Mouse (Mus musculus) forebrain, embryonic 15.5 days (tissue): ENCODE measurements around the gene Ugt1a2. TPM values are rescaled to one million over a fixed set of nuclear protein-coding genes. Genes with fewer than 3 reads are reported as not detected.

ENCODE experiments used
- ATAC-seq: fragments of 200-750 bp; cut with Nextera tagmentation; replicated peaks from 2 replicates; pipeline ENCODE4 v1.8.0; 2017; ENCODE audit warnings: mild to moderate bottlenecking, moderate TSS enrichment, moderate library complexity
- H3K27ac ChIP-seq: fragments of 300-500 bp; sonication (generic); replicated peaks from 2 replicates; pipeline ENCODE4 v1.5.1; 2015; ENCODE audit warnings: mild to moderate bottlenecking, inconsistent platforms
- H3K27me3 ChIP-seq: fragments of 300-500 bp; sonication (generic); 2 replicates; pipeline ENCODE4 v1.6.1; 2015; ENCODE audit warnings: inconsistent platforms
- H3K36me3 ChIP-seq: fragments of 300-500 bp; sonication (generic); 2 replicates; pipeline ENCODE4 v1.6.1; 2015; ENCODE audit warnings: mild to moderate bottlenecking, inconsistent platforms
- H3K4me1 ChIP-seq: fragments of 300-500 bp; sonication (generic); 2 replicates; pipeline ENCODE4 v1.6.1; 2015; ENCODE audit warnings: inconsistent platforms
- H3K4me2 ChIP-seq: fragments of 300-500 bp; sonication (generic); replicated peaks from 2 replicates; pipeline ENCODE4 v1.6.1; 2015; ENCODE audit warnings: mild to moderate bottlenecking, inconsistent platforms
- H3K4me3 ChIP-seq: fragments of 300-500 bp; sonication (generic); 2 replicates; pipeline ENCODE4 v1.5.1; 2015; ENCODE audit warnings: mild to moderate bottlenecking, inconsistent platforms
- H3K9ac ChIP-seq: fragments of 300-500 bp; sonication (generic); replicated peaks from 2 replicates; pipeline ENCODE4 v1.6.1; 2015; ENCODE audit warnings: mild to moderate bottlenecking, inconsistent platforms
- H3K9me3 ChIP-seq: fragments of 300-500 bp; sonication (generic); 2 replicates; pipeline ENCODE4 v1.6.1; 2016; ENCODE audit warnings: inconsistent platforms
- WGBS: fragments of 180-500 bp; shearing (Covaris S2); methylation state at CpG from one replicate; pipeline ENCODE4 v1.1.7; 2015; ENCODE audit warnings: mixed read lengths; 5-methylcytosine and 5-hydroxymethylcytosine counted together
- polyA plus RNA-seq: library from polyadenylated mRNA; unstranded; fragments of >200 nt; fragmentation: Nextera tagmentation; extraction: Ambion mirVana; gene quantifications from 2 replicates; pipeline ENCODE4 v1.2.1, GENCODE M21; 2015

Gene Ugt1a2
- polyA plus RNA-seq, 1 experiment from 2014 or later, result not detected

GRCm38 (mm10) chr1:88263778-88264177 lies 63.4 kb downstream of the Ugt1a2 start:
- no peak overlapping the region for H3K27ac ChIP-seq
- H3K4me2 ChIP-seq, result no peak overlapping the region
- H3K9me3 ChIP-seq, result no peaks in the 10 kb centered on the region
- H3K4me3 ChIP-seq, result no peak overlapping the region
- no peaks in the 10 kb centered on the region for H3K4me1 ChIP-seq
- no peak overlapping the region for H3K9ac ChIP-seq
- ATAC-seq, result no peak
- WGBS, result 91% methylated on average over 5 of the region's 5 CpGs
- peaks cover 86% of the 10 kb centered on the region for H3K36me3 ChIP-seq
- no peaks in the 10 kb centered on the region for H3K27me3 ChIP-seq

- no peaks in the 10 kb centered on the region for H3K9me3 ChIP-seq
- no peaks in the 10 kb centered on the region for H3K27me3 ChIP-seq
- H3K36me3 ChIP-seq, result peaks cover 92% of the 10 kb centered on the region
- no peak overlapping the region for H3K9ac ChIP-seq
- no peak overlapping the region for H3K27ac ChIP-seq
- H3K4me3 ChIP-seq, result no peak overlapping the region
- H3K4me2 ChIP-seq, result no peak overlapping the region
- WGBS, result 92% methylated on average over 7 of the region's 7 CpGs
- no peak for ATAC-seq
- no peaks in the 10 kb centered on the region for H3K4me1 ChIP-seq
Observed at GRCm38 (mm10) chr1:88264237-88264868, 64.0 kb downstream of the Ugt1a2 start.

GRCm38 (mm10) chr1:88264869-88265240 lies 64.5 kb downstream of the Ugt1a2 start:
- no peak overlapping the region for H3K4me3 ChIP-seq
- no peaks in the 10 kb centered on the region for H3K9me3 ChIP-seq
- no peak overlapping the region for H3K27ac ChIP-seq
- H3K4me1 ChIP-seq, result no peaks in the 10 kb centered on the region
- H3K4me2 ChIP-seq, result no peak overlapping the region
- no peak overlapping the region for H3K9ac ChIP-seq
- ATAC-seq, result no peak
- H3K36me3 ChIP-seq, result peaks cover 93% of the 10 kb centered on the region
- H3K27me3 ChIP-seq, result no peaks in the 10 kb centered on the region
- 78% methylated on average over 4 of the region's 4 CpGs for WGBS

- no peak for ATAC-seq
- H3K4me1 ChIP-seq, result no peaks in the 10 kb centered on the region
- H3K27ac ChIP-seq, result no peak overlapping the region
- H3K4me3 ChIP-seq, result no peak overlapping the region
- peaks cover 88% of the 10 kb centered on the region for H3K36me3 ChIP-seq
- whole genome bisulfite sequencing, result 90% methylated on average over 13 of the region's 13 CpGs
- no peaks in the 10 kb centered on the region for H3K27me3 ChIP-seq
- H3K9me3 ChIP-seq, result no peaks in the 10 kb centered on the region
- H3K4me2 ChIP-seq, result no peak overlapping the region
- H3K9ac ChIP-seq, result no peak overlapping the region
Observed at GRCm38 (mm10) chr1:88266123-88266522, 65.7 kb downstream of the Ugt1a2 start.

GRCm38 (mm10) chr1:88267489-88267888 lies 67.1 kb downstream of the Ugt1a2 start:
- Histone ChIP-seq H3K4me3 (no peak overlapping the region), H3K36me3 (peaks cover 81% of the 10 kb centered on the region), H3K4me2 (no peak overlapping the region), H3K9me3 (no peaks in the 10 kb centered on the region), H3K4me1 (no peaks in the 10 kb centered on the region), H3K9ac (no peak overlapping the region), H3K27ac (no peak overlapping the region), H3K27me3 (no peaks in the 10 kb centered on the region)
- no peak for ATAC-seq
- WGBS, result 94% methylated on average over 6 of the region's 6 CpGs

GRCm38 (mm10) chr1:88268070-88268469 lies 67.7 kb downstream of the Ugt1a2 start:
- ATAC-seq, result no peak
- H3K4me1 ChIP-seq, result no peaks in the 10 kb centered on the region
- no peak overlapping the region for H3K9ac ChIP-seq
- H3K4me3 ChIP-seq, result no peak overlapping the region
- H3K4me2 ChIP-seq, result no peak overlapping the region
- no peaks in the 10 kb centered on the region for H3K9me3 ChIP-seq
- no peaks in the 10 kb centered on the region for H3K27me3 ChIP-seq
- H3K27ac ChIP-seq, result no peak overlapping the region
- WGBS, result 89% methylated on average over 6 of the region's 6 CpGs
- peaks cover 80% of the 10 kb centered on the region for H3K36me3 ChIP-seq

Other genes with a start within 250 kb of the Ugt1a2 start
- gene Usp40, start 192.1 kb upstream of the Ugt1a2 start, polyA plus RNA-seq, result 26.7 and 27.2 TPM in 2 replicates
- not detected in 2 replicates for gene Ugt1a10, start 145.2 kb upstream of the Ugt1a2 start, polyA plus RNA-seq
- gene Ugt1a9, start 129.8 kb upstream of the Ugt1a2 start, polyA plus RNA-seq, result 0.15 TPM in 1 of 2 replicates, not detected in the other
- gene Ugt1a8, start 112.8 kb upstream of the Ugt1a2 start, polyA plus RNA-seq, result not detected in 2 replicates
- 0.60 and 1.1 TPM in 2 replicates for gene Ugt1a7c, start 105.5 kb upstream of the Ugt1a2 start, polyA plus RNA-seq
- gene Ugt1a6b, start 97.3 kb upstream of the Ugt1a2 start, polyA plus RNA-seq, result 2.1 and 2.3 TPM in 2 replicates
- gene Ugt1a6a, start 65.8 kb upstream of the Ugt1a2 start, polyA plus RNA-seq, result 2.3 and 4.4 TPM in 2 replicates
- not detected in 2 replicates for gene Ugt1a5, start 34.6 kb upstream of the Ugt1a2 start, polyA plus RNA-seq
- gene Dnajb3, start 5.2 kb downstream of the Ugt1a2 start, polyA plus RNA-seq, result 13.7 TPM in 2 replicates
- not detected in 2 replicates for gene Ugt1a1, start 11.4 kb downstream of the Ugt1a2 start, polyA plus RNA-seq
- gene Mroh2a, start 26.4 kb downstream of the Ugt1a2 start, polyA plus RNA-seq, result 0.73 and 0.88 TPM in 2 replicates
- gene Hjurp, start 77.0 kb downstream of the Ugt1a2 start, polyA plus RNA-seq, result 115 and 118 TPM in 2 replicates
- 0.06 and 0.11 TPM in 2 replicates for gene Trpm8, start 77.1 kb downstream of the Ugt1a2 start, polyA plus RNA-seq
- gene Spp2, start 206.4 kb downstream of the Ugt1a2 start, polyA plus RNA-seq, result 0.41 TPM in 1 of 2 replicates, not detected in the other